Mouse (Mus musculus): Measurements from ENCODE around the gene Fgf18. TPM values are rescaled to one million over a fixed set of nuclear protein-coding genes. Genes with fewer than 3 reads are reported as not detected.

The Fgf18 gene
- polyA plus RNA-seq, 1 experiment from 2014 or later: 4.3 TPM

DNA sequence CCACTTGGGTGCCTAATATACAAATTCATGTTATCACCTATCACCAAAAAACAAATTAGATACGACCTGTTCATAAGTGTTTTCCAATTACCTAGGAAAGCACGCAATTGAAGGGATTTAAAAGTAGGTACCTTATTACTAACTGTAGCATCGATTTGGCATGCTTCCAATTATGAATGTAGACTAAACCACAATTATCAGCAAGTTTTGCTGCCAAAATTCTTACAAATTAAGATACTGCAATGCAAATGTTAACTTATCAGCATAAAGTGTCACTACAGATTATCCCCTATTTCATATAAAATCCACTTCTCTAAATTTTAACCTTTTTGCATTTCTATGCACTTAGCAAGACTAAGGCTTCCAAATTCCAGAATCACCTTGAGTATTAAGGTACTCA, 7.3 kb upstream of the Fgf18 start:
- Histone ChIP-seq H3K27ac (ENCODE audit: low read length) (no peak overlapping the region), H3K4me1 (replicated peaks; ENCODE audit: control insufficient read depth, insufficient read depth, low read length) (no peaks in the 10 kb centered on the region), H3K4me3 (replicated peaks; ENCODE audit: low read length) (no peak overlapping the region), H3K9ac (replicated peaks; ENCODE audit: low read depth, low read length) (no peak overlapping the region), H3K36me3 (ENCODE audit: control insufficient read depth, insufficient read depth) (peaks cover 40% of the 10 kb centered on the region), H3K27me3 (replicated peaks; ENCODE audit: control insufficient read depth, insufficient read depth, low read length) (no peaks in the 10 kb centered on the region), H3K4me2 (ENCODE audit: low read length) (no peak overlapping the region), H3K9me3 (ENCODE audit: control insufficient read depth, low read length) (no peaks in the 10 kb centered on the region)
- WGBS: 85% methylated on average over 3 of the region's 3 CpGs
- ATAC-seq: no peak

DNA sequence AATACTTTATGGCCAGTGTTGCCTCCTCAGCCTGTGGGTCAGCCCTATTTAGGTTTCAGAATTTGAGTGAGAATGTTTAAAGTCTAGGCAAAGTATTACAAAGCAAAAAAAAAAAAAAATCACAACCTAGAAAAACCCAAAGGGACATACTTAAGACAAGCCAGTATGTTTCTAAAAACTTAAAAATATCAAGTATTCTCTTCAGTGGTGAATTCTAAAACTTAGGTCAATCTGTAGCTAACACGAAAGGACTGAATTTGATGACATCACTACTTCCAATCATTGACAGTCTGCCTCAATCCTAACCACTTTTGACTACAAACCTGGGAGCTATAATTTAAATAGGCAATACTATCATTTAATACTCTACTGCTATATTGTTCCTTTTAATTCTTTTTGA, 5.8 kb upstream of the Fgf18 start:
- ATAC-seq: no peak
- Histone ChIP-seq H3K36me3 (ENCODE audit: control insufficient read depth, insufficient read depth) (peaks cover 40% of the 10 kb centered on the region), H3K27me3 (replicated peaks; ENCODE audit: control insufficient read depth, insufficient read depth, low read length) (no peaks in the 10 kb centered on the region), H3K27ac (ENCODE audit: low read length) (no peak overlapping the region), H3K9ac (replicated peaks; ENCODE audit: low read depth, low read length) (no peak overlapping the region), H3K9me3 (ENCODE audit: control insufficient read depth, low read length) (no peaks in the 10 kb centered on the region), H3K4me3 (replicated peaks; ENCODE audit: low read length) (no peak overlapping the region), H3K4me1 (replicated peaks; ENCODE audit: control insufficient read depth, insufficient read depth, low read length) (peaks cover 3% of the 10 kb centered on the region), H3K4me2 (ENCODE audit: low read length) (no peak overlapping the region)
- WGBS: 92% methylated on average over 1 of the region's 1 CpGs

DNA sequence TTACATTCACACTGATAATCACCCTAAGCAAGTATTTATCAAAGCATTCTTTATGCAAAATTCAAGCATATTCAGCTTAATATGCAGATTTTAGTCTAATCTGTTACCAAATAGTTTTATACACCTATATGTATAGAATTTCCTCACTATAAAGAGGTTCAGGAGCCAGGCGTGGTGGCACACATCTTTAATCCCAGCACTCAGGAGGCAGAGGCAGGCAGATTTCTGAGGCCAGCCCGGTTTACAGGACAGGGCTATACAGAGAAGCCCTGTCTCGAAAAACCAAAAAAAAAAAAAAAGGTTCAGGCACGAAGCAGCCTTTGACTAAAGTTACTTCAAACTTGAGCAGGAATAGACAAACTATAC, 4.6 kb upstream of the Fgf18 start:
- no peaks in the 10 kb centered on the region for H3K27me3 ChIP-seq (replicated peaks; ENCODE audit: control insufficient read depth, insufficient read depth, low read length)
- no peak for ATAC-seq
- WGBS: 79% methylated on average over 4 of the region's 4 CpGs
- no peak overlapping the region for H3K4me2 ChIP-seq (ENCODE audit: low read length)
- no peaks in the 10 kb centered on the region for H3K9me3 ChIP-seq (ENCODE audit: control insufficient read depth, low read length)
- H3K27ac ChIP-seq (ENCODE audit: low read length): no peak overlapping the region
- H3K36me3 ChIP-seq (ENCODE audit: control insufficient read depth, insufficient read depth): peaks cover 32% of the 10 kb centered on the region
- H3K9ac ChIP-seq (replicated peaks; ENCODE audit: low read depth, low read length): no peak overlapping the region
- peaks cover 12% of the 10 kb centered on the region for H3K4me1 ChIP-seq (replicated peaks; ENCODE audit: control insufficient read depth, insufficient read depth, low read length)
- H3K4me3 ChIP-seq (replicated peaks; ENCODE audit: low read length): no peak overlapping the region

DNA sequence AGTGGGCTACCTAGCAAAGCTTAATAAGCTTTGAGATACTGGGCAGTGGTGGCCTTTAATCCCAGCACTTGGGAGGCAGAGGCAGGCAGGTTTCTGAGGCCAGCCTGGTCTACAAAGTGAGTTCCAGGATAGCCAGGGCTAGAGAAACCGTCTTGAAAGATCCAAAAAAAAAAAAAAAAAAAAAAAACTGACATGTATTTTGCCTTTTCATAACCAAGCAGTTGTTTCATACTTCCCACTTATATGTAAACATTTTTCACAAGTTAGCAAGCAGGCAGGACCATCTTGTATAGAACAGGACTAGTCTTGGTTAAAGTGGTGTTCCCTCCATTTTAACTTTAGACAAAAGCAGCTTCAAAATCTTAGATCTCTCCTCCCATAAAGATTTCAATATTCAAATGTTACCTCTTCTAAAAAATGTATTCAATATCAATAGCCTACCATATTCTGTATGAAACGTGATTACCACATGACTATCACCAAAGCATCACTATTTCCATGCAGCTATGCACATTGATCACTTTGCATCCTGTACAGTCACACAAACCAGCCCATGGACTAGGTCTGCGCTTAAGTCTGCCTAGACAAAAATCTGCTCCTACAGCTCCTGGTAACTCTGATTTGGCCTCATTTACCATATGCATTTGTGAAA, 4.1 kb upstream of the Fgf18 start:
- H3K9me3 ChIP-seq (ENCODE audit: control insufficient read depth, low read length): no peaks in the 10 kb centered on the region
- WGBS: 76% methylated on average over 3 of the region's 3 CpGs
- no peaks in the 10 kb centered on the region for H3K27me3 ChIP-seq (replicated peaks; ENCODE audit: control insufficient read depth, insufficient read depth, low read length)
- H3K4me1 ChIP-seq (replicated peaks; ENCODE audit: control insufficient read depth, insufficient read depth, low read length): peaks cover 15% of the 10 kb centered on the region
- no peak overlapping the region for H3K27ac ChIP-seq (ENCODE audit: low read length)
- H3K36me3 ChIP-seq (ENCODE audit: control insufficient read depth, insufficient read depth): peaks cover 29% of the 10 kb centered on the region
- no peak overlapping the region for H3K4me3 ChIP-seq (replicated peaks; ENCODE audit: low read length)
- no peak overlapping the region for H3K4me2 ChIP-seq (ENCODE audit: low read length)
- H3K9ac ChIP-seq (replicated peaks; ENCODE audit: low read depth, low read length): no peak overlapping the region
- ATAC-seq: no peak

DNA sequence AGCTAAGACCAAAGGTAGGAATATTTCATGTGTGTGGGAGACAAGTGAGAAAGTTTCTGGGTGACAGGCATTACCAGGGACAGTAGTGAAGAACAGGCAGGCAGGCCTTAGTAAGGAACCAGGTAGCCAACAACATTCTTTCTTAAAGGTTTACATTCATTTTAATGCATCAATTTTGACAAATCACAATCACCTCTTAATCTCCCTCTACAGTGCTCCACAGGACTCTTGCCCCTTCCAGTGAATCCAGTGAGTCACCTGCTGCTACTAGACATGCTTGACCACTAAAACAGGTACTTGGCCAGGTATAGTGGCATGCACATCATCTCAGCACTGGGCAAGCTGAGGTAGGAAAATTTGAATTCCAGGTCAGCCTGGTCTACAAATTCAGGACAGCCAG, 3.2 kb upstream of the Fgf18 start:
- H3K27me3 ChIP-seq (replicated peaks; ENCODE audit: control insufficient read depth, insufficient read depth, low read length): no peaks in the 10 kb centered on the region
- H3K9me3 ChIP-seq (ENCODE audit: control insufficient read depth, low read length): no peaks in the 10 kb centered on the region
- peaks cover 23% of the 10 kb centered on the region for H3K4me1 ChIP-seq (replicated peaks; ENCODE audit: control insufficient read depth, insufficient read depth, low read length)
- H3K4me2 ChIP-seq (ENCODE audit: low read length): no peak overlapping the region
- H3K9ac ChIP-seq (replicated peaks; ENCODE audit: low read depth, low read length): no peak overlapping the region
- H3K4me3 ChIP-seq (replicated peaks; ENCODE audit: low read length): no peak overlapping the region
- ATAC-seq: no peak
- H3K27ac ChIP-seq (ENCODE audit: low read length): no peak overlapping the region
- H3K36me3 ChIP-seq (ENCODE audit: control insufficient read depth, insufficient read depth): peaks cover 26% of the 10 kb centered on the region

DNA sequence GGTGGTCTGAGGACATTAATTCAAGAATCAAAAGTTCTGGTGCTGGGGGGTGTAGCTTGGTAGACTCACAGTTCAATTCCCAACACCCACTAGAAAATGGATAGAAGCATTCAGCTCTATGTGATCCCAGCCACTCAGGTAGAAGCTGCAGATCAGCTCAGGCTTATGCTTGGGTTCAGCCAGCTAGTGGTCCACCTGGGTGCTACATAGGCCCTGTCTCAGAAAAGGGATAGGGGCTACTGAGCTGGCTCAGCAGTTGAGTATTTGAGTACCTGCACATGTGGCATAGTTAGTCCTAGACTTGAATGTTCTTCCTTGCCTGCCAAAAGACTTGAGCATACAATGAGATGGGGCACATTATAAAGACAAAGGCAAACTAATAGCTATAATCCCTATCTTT, 2.3 kb upstream of the Fgf18 start:
- H3K4me2 ChIP-seq (ENCODE audit: low read length): no peak overlapping the region
- H3K27me3 ChIP-seq (replicated peaks; ENCODE audit: control insufficient read depth, insufficient read depth, low read length): peaks cover 3% of the 10 kb centered on the region; the same call in 1 of the 2 replicates
- peaks cover 26% of the 10 kb centered on the region for H3K36me3 ChIP-seq (ENCODE audit: control insufficient read depth, insufficient read depth)
- H3K9me3 ChIP-seq (ENCODE audit: control insufficient read depth, low read length): no peaks in the 10 kb centered on the region
- ATAC-seq: no peak
- H3K9ac ChIP-seq (replicated peaks; ENCODE audit: low read depth, low read length): no peak overlapping the region
- peaks cover 27% of the 10 kb centered on the region for H3K4me1 ChIP-seq (replicated peaks; ENCODE audit: control insufficient read depth, insufficient read depth, low read length)
- no peak overlapping the region for H3K27ac ChIP-seq (ENCODE audit: low read length)
- H3K4me3 ChIP-seq (replicated peaks; ENCODE audit: low read length): no peak overlapping the region

DNA sequence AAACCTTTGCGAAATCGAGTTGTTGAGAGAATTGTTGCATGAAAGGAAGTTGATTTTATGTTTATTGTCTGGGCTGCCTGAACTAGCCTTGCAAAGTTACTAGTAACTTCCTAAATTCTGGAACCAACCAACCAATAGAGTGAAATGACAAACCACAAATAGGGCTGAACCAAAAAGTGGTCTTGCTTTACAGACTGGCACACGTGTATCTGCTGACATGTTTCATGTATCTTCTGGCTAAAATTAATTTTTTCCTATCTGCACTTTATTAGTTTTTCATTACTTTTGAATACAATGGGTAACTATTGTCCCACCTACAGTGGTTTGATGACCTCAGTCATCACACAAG, 1.9 kb upstream of the Fgf18 start:
- Histone ChIP-seq H3K27me3 (replicated peaks; ENCODE audit: control insufficient read depth, insufficient read depth, low read length) (peaks cover 3% of the 10 kb centered on the region; the same call in 1 of the 2 replicates), H3K36me3 (ENCODE audit: control insufficient read depth, insufficient read depth) (peaks cover 22% of the 10 kb centered on the region), H3K9ac (replicated peaks; ENCODE audit: low read depth, low read length) (no peak overlapping the region), H3K9me3 (ENCODE audit: control insufficient read depth, low read length) (no peaks in the 10 kb centered on the region), H3K4me2 (ENCODE audit: low read length) (no peak overlapping the region), H3K4me1 (replicated peaks; ENCODE audit: control insufficient read depth, insufficient read depth, low read length) (peaks cover 27% of the 10 kb centered on the region), H3K27ac (ENCODE audit: low read length) (no peak overlapping the region), H3K4me3 (replicated peaks; ENCODE audit: low read length) (no peak overlapping the region)
- no peak for ATAC-seq
- 27% methylated on average over 3 of the region's 3 CpGs for WGBS

DNA sequence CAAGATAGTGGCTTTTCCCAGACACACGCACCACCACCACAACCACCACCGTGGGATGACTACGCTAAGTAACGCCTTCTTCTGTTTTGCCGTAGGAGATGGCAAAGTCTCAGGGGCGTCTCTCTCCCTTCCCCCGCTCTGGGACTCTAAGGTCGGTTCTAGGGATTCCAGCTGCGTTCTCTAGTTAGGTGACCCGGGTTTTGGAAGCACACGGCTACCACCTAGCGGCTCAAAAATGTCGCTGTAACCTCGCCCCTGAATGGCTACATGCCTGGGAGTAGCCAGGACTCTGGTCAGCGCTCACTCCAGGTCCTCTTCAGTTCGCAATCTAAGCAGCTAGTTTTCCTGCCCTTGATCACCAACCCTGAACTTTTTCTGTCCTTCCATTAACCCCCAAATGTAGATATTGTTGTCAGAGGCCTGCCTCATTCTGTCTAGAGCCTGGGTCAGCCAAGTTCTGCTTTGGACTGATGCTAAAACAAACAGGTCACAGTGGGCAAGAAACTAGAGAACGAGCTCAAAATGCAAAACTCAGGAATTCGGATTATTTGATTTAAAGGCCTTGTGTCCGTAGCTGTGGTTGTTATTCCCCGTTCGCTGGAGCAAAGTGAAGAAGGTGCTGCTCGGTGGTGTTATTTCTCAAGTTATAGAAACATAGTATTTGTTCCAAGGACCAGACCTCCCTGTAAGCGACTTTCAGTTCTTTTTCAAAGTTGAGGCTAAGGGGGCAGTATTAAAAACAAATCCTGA, 1.3 kb upstream of the Fgf18 start:
- H3K27me3 ChIP-seq (replicated peaks; ENCODE audit: control insufficient read depth, insufficient read depth, low read length): peaks cover 4% of the 10 kb centered on the region; the same call in 1 of the 2 replicates
- H3K4me1 ChIP-seq (replicated peaks; ENCODE audit: control insufficient read depth, insufficient read depth, low read length): peaks cover 27% of the 10 kb centered on the region
- ATAC-seq: peak; percentile 55
- H3K27ac ChIP-seq (ENCODE audit: low read length): peak overlapping the region; percentile 73
- H3K4me3 ChIP-seq (replicated peaks; ENCODE audit: low read length): peak overlapping the region; percentile 69
- H3K4me2 ChIP-seq (ENCODE audit: low read length): peak overlapping the region; percentile 91
- peak overlapping the region; percentile 78 for H3K9ac ChIP-seq (replicated peaks; ENCODE audit: low read depth, low read length)
- no peaks in the 10 kb centered on the region for H3K9me3 ChIP-seq (ENCODE audit: control insufficient read depth, low read length)
- 8% methylated on average over 23 of the region's 23 CpGs for WGBS
- peaks cover 21% of the 10 kb centered on the region for H3K36me3 ChIP-seq (ENCODE audit: control insufficient read depth, insufficient read depth)

DNA sequence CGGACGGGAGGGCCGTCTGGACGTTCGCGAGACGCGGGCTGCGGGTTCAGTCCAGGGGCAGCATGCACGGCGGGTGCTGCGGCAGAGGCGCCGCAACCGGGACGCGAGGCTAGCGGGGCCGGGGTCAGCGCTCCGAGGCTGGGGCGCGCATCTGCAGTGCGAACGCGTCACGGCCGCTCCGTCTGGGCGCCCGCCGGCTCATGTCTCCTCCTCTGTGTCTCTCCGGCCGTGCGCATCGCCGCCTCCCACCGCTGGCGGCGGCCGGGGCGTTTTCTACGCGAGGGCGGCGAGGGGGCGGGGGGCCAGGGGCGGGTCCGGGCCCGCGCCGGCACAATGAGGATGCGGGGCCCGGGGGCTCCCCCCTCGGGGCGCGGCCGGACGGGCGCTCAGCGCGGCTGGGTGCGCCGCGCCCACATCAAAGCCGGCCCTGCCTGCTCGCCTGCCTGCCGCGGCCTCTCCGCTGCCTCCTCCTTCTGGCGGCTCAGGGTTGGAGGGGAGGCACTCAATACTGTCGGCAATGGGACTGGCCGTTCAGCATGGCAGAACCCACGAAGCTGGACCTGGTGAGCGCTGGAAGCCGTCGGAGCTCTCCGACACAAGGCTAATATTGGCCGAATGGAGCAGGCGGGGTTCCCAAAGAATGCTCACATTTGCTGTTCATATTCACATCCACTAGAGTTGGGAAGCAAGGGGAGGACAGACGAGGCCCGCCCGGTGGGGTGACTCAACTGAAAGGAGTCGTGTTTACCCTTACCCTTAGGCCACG, 555 bp upstream of the Fgf18 start:
- Histone ChIP-seq H3K4me3 (replicated peaks; ENCODE audit: low read length) (peak overlapping the region; percentile 69), H3K9ac (replicated peaks; ENCODE audit: low read depth, low read length) (peak overlapping the region; percentile 78), H3K36me3 (ENCODE audit: control insufficient read depth, insufficient read depth) (peaks cover 16% of the 10 kb centered on the region), H3K4me2 (ENCODE audit: low read length) (peak overlapping the region; percentile 91), H3K9me3 (ENCODE audit: control insufficient read depth, low read length) (no peaks in the 10 kb centered on the region), H3K27me3 (replicated peaks; ENCODE audit: control insufficient read depth, insufficient read depth, low read length) (peaks cover 6% of the 10 kb centered on the region; the same call in 1 of the 2 replicates), H3K4me1 (replicated peaks; ENCODE audit: control insufficient read depth, insufficient read depth, low read length) (peaks cover 27% of the 10 kb centered on the region), H3K27ac (ENCODE audit: low read length) (peak overlapping the region; percentile 73)
- peak; percentile 46 for ATAC-seq
- under 1% methylated on average over 70 of the region's 85 CpGs for WGBS

Data from forebrain, embryonic 16.5 days (tissue).